Mouse (Mus musculus): ENCODE results near the gene Mrpl55. TPM values are rescaled to one million over a fixed set of nuclear protein-coding genes. Genes with fewer than 3 reads are reported as not detected.

Mrpl55 gene
- polyA plus RNA-seq, 1 experiment, result 40.2 TPM

DNA sequence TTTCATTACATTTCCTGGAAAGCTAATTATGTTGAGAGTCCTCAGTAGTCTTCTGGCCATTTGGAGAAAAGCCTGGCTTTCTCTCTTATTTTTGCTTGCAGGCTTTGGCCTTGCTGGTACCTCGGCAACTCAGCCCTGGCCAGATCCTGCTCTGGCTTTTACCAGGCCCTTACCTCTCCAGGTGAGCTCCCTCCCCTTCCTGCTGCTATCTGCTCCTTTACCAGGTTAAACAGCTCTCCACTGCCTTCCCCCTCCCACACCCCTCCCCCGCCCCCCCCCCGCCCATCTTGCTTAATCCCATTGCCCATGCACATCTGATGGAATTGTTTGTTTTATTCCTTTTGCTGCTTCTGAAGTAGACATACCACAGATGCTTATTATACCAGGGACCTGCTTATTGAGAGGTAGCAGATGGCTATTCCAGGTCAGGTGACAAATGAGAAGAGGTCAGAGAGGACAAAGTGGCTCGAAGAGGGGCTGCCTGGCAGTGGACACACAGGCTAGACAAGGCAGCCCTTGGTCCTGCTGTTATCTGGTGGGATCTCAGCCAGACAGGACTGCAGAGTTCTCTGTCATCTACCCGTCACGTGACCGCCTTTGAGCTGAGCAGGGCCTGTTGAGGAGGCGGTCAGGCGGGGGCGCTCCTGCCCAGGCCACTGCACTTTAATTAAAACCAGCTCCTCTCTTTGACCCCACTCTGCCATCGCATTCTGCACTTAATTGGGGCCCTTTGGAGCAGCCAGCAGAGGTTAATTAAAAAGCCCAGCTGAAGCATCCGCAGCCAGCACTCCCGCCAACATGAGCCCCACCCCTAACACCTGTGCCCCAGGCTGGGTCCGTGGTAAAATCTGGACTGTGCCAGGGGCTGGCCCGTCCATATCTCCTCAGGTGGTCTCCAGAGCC lies 36.5 kb downstream of the Mrpl55 start:
- H3K4me3 ChIP-seq (ENCODE audit: control insufficient read depth, insufficient read depth, low read length), result no peak overlapping the region
- H3K4me1 ChIP-seq (replicated peaks; ENCODE audit: control insufficient read depth, insufficient read depth, low read length), result no peaks in the 10 kb centered on the region
- H3K27ac ChIP-seq (ENCODE audit: control insufficient read depth, insufficient read depth, low read length), result no peak overlapping the region
- no peak for TF ChIP-seq POLR2A (IDR thresholded peaks at IDR 0.05; ENCODE audit: control insufficient read depth, extremely low read depth, insufficient read depth, low read length, poor library complexity)
- no peak for TF ChIP-seq CTCF (IDR thresholded peaks at IDR 0.05; ENCODE audit: borderline replicate concordance, control insufficient read depth, extremely low read depth, insufficient read depth, low read length, poor library complexity)
- WGBS, result 12% methylated on average over 15 of the region's 15 CpGs
- DNase-seq, result peak; percentile 40
- no peaks in the 10 kb centered on the region for H3K27me3 ChIP-seq (ENCODE audit: control insufficient read depth, insufficient read depth, low read length)
- no peaks in the 10 kb centered on the region for H3K36me3 ChIP-seq (ENCODE audit: control insufficient read depth, insufficient read depth, low read length)

DNA sequence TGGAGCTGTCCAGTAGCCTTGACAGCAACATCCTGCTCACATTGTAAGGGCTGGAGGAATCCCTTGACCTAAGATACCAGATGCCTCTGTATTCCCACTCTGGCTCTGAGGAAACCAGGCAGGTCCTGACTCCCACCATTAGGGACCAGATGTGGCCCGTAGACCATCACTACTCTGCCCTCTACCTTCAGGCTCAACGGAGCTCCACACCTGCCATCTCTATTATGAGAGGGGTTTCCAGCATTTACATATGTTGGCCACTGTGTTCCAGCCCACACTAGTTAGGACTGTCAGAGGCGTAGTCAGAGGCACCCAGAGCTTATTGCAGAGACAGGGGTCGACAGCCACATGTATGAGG lies 37.1 kb downstream of the Mrpl55 start:
- no peak for DNase-seq
- no peak overlapping the region for H3K27ac ChIP-seq (ENCODE audit: control insufficient read depth, insufficient read depth, low read length)
- no peaks in the 10 kb centered on the region for H3K4me1 ChIP-seq (replicated peaks; ENCODE audit: control insufficient read depth, insufficient read depth, low read length)
- 82% methylated on average over 4 of the region's 4 CpGs for WGBS
- H3K36me3 ChIP-seq (ENCODE audit: control insufficient read depth, insufficient read depth, low read length), result no peaks in the 10 kb centered on the region
- TF ChIP-seq POLR2A (IDR thresholded peaks at IDR 0.05; ENCODE audit: control insufficient read depth, extremely low read depth, insufficient read depth, low read length, poor library complexity) (no peak), CTCF (IDR thresholded peaks at IDR 0.05; ENCODE audit: borderline replicate concordance, control insufficient read depth, extremely low read depth, insufficient read depth, low read length, poor library complexity) (no peak)
- no peak overlapping the region for H3K4me3 ChIP-seq (ENCODE audit: control insufficient read depth, insufficient read depth, low read length)
- H3K27me3 ChIP-seq (ENCODE audit: control insufficient read depth, insufficient read depth, low read length), result no peaks in the 10 kb centered on the region

DNA sequence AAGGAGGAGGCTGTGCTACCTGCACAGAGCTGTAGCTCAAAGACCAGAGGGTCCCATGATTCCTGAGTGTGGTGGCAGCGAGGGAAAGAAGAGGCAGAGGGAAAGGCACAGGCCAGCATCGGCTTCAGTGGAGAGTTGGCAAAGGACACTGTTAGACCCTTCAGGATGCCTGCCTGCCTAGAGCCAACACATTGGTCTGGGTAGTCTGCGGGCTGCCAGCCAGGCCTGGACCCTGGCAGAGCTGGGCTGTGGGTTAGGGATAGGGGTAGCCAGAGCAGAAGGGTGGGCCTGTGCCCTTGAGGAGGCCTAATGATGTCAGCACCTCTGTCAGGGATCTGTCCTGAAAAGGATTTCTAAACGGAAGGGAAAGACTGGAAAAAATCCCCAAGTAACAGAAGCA lies 37.5 kb downstream of the Mrpl55 start:
- 93% methylated on average over 4 of the region's 4 CpGs for WGBS
- H3K4me1 ChIP-seq (replicated peaks; ENCODE audit: control insufficient read depth, insufficient read depth, low read length), result no peaks in the 10 kb centered on the region
- no peaks in the 10 kb centered on the region for H3K36me3 ChIP-seq (ENCODE audit: control insufficient read depth, insufficient read depth, low read length)
- no peak for DNase-seq
- no peaks in the 10 kb centered on the region for H3K27me3 ChIP-seq (ENCODE audit: control insufficient read depth, insufficient read depth, low read length)
- H3K4me3 ChIP-seq (ENCODE audit: control insufficient read depth, insufficient read depth, low read length), result no peak overlapping the region
- H3K27ac ChIP-seq (ENCODE audit: control insufficient read depth, insufficient read depth, low read length), result no peak overlapping the region
- TF ChIP-seq CTCF (IDR thresholded peaks at IDR 0.05; ENCODE audit: borderline replicate concordance, control insufficient read depth, extremely low read depth, insufficient read depth, low read length, poor library complexity) (no peak), POLR2A (IDR thresholded peaks at IDR 0.05; ENCODE audit: control insufficient read depth, extremely low read depth, insufficient read depth, low read length, poor library complexity) (no peak)

DNA sequence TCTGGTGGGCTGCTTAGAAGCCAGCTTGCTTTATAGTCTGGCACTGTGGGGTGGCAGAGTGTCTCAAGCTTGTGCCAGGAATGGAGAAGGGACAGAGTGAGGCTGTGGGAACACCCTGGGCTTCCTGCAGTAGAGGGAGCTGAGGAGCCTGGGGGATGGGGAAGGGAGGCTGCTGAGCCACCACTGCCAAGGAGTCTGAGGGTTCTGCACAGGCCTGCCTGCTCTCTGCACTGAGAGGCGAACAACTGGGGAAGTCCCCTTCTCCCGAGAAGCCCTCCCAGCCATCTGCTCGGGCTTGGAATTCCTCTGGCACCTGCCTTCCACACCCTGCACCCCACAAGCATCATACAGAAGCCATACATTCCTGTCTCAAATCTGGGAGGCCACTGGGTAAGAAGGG lies 39.6 kb downstream of the Mrpl55 start:
- WGBS, result 46% methylated on average over 3 of the region's 3 CpGs
- no peak for DNase-seq
- H3K36me3 ChIP-seq (ENCODE audit: control insufficient read depth, insufficient read depth, low read length), result no peaks in the 10 kb centered on the region
- no peaks in the 10 kb centered on the region for H3K27me3 ChIP-seq (ENCODE audit: control insufficient read depth, insufficient read depth, low read length)
- H3K27ac ChIP-seq (ENCODE audit: control insufficient read depth, insufficient read depth, low read length), result no peak overlapping the region
- no peak for TF ChIP-seq POLR2A (IDR thresholded peaks at IDR 0.05; ENCODE audit: control insufficient read depth, extremely low read depth, insufficient read depth, low read length, poor library complexity)
- no peak for TF ChIP-seq CTCF (IDR thresholded peaks at IDR 0.05; ENCODE audit: borderline replicate concordance, control insufficient read depth, extremely low read depth, insufficient read depth, low read length, poor library complexity)
- H3K4me3 ChIP-seq (ENCODE audit: control insufficient read depth, insufficient read depth, low read length), result no peak overlapping the region
- no peaks in the 10 kb centered on the region for H3K4me1 ChIP-seq (replicated peaks; ENCODE audit: control insufficient read depth, insufficient read depth, low read length)

DNA sequence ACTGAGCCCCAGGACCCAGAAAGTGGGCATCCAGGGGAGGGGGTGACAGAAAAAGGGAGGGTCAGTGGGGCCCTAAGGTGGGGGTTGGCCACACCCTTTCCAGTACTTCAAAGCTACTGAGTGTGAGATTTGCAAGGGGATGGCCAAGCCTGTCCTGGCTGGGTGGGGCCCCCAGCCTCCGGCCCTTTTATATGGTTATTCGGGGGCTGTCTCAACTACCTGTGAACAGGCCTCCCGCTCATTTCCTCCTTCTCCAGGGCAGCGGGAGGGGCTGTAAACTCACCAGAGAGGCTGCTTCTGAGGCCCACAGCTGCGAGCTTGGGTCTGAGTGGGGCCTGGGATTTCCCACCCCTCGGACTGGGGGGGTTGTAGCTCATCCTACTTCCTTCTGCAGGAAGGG lies 41.6 kb downstream of the Mrpl55 start:
- 34% methylated on average over 6 of the region's 6 CpGs for WGBS
- no peak for DNase-seq
- Histone ChIP-seq H3K27me3 (ENCODE audit: control insufficient read depth, insufficient read depth, low read length) (no peaks in the 10 kb centered on the region), H3K36me3 (ENCODE audit: control insufficient read depth, insufficient read depth, low read length) (no peaks in the 10 kb centered on the region), H3K4me3 (ENCODE audit: control insufficient read depth, insufficient read depth, low read length) (no peak overlapping the region), H3K4me1 (replicated peaks; ENCODE audit: control insufficient read depth, insufficient read depth, low read length) (no peaks in the 10 kb centered on the region), H3K27ac (ENCODE audit: control insufficient read depth, insufficient read depth, low read length) (no peak overlapping the region)
- TF ChIP-seq CTCF (IDR thresholded peaks at IDR 0.05; ENCODE audit: borderline replicate concordance, control insufficient read depth, extremely low read depth, insufficient read depth, low read length, poor library complexity) (no peak), POLR2A (IDR thresholded peaks at IDR 0.05; ENCODE audit: control insufficient read depth, extremely low read depth, insufficient read depth, low read length, poor library complexity) (no peak)

DNA sequence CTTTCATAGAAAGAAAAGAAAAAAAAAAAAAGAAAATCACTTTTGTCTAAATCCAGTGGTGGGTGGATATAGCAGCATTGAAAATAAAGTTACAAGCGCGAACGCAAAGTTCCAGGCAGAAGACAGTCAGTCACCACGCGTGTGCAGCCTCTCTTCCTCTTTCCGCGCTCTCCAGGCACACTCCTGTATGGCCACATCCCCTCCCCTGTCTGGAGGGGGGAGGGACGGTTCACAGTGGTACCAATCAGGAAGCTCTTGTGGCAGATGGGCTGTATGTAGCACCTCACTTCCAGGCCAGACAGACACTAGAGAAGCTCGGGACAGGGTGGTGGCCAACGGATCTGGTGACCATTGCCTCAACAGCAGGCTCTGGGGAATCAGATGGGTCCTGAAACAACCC lies 45.8 kb downstream of the Mrpl55 start:
- Histone ChIP-seq H3K4me3 (ENCODE audit: control insufficient read depth, insufficient read depth, low read length) (no peak overlapping the region), H3K4me1 (replicated peaks; ENCODE audit: control insufficient read depth, insufficient read depth, low read length) (no peaks in the 10 kb centered on the region), H3K27me3 (ENCODE audit: control insufficient read depth, insufficient read depth, low read length) (no peaks in the 10 kb centered on the region), H3K27ac (ENCODE audit: control insufficient read depth, insufficient read depth, low read length) (no peak overlapping the region), H3K36me3 (ENCODE audit: control insufficient read depth, insufficient read depth, low read length) (no peaks in the 10 kb centered on the region)
- TF ChIP-seq CTCF (IDR thresholded peaks at IDR 0.05; ENCODE audit: borderline replicate concordance, control insufficient read depth, extremely low read depth, insufficient read depth, low read length, poor library complexity), result no peak
- TF ChIP-seq POLR2A (IDR thresholded peaks at IDR 0.05; ENCODE audit: control insufficient read depth, extremely low read depth, insufficient read depth, low read length, poor library complexity), result no peak
- DNase-seq, result no peak
- 6% methylated on average over 10 of the region's 10 CpGs for WGBS

Other genes starting within 250 kb of the Mrpl55 start
- 45.9 and 51.0 TPM in 2 replicates for gene Hist3h2a, start 247.8 kb upstream of the Mrpl55 start, polyA plus RNA-seq (2012; rRNA removed)
- gene Trim17, start 247.8 kb upstream of the Mrpl55 start, polyA plus RNA-seq (2012; rRNA removed), result 0.31 and 0.47 TPM in 2 replicates
- gene Trim11, start 224.4 kb upstream of the Mrpl55 start, polyA plus RNA-seq (2012; rRNA removed), result 114 and 119 TPM in 2 replicates
- gene Obscn, start 66.1 kb upstream of the Mrpl55 start, polyA plus RNA-seq (2012; rRNA removed), result 2.4 and 14.5 TPM in 2 replicates
- gene Iba57, start 38.7 kb upstream of the Mrpl55 start, polyA plus RNA-seq (2012; rRNA removed), result 7.2 and 8.9 TPM in 2 replicates
- 0.23 and 0.66 TPM in 2 replicates for gene Gjc2, start 19.3 kb upstream of the Mrpl55 start, polyA plus RNA-seq (2012; rRNA removed)
- gene Guk1, start 10.3 kb upstream of the Mrpl55 start, polyA plus RNA-seq (2012; rRNA removed), result 56.8 and 79.8 TPM in 2 replicates
- 30.0 and 30.5 TPM in 2 replicates for gene 2310033P09Rik, start 5.8 kb downstream of the Mrpl55 start, polyA plus RNA-seq (2012; rRNA removed)
- gene Arf1, start 25.8 kb downstream of the Mrpl55 start, polyA plus RNA-seq (2012; rRNA removed), result 503 and 561 TPM in 2 replicates
- gene Wnt3a, start 88.3 kb downstream of the Mrpl55 start, polyA plus RNA-seq (2012; rRNA removed), result 0.28 TPM in 1 of 2 replicates, not detected in the other
- 1.3 and 2.2 TPM in 2 replicates for gene Wnt9a, start 104.4 kb downstream of the Mrpl55 start, polyA plus RNA-seq (2012; rRNA removed)
- not detected in 2 replicates for gene Prss38, start 173.2 kb downstream of the Mrpl55 start, polyA plus RNA-seq (2012; rRNA removed)
- gene Jmjd4, start 247.6 kb downstream of the Mrpl55 start, polyA plus RNA-seq (2012; rRNA removed), result 16.4 and 16.9 TPM in 2 replicates
- 35.1 and 36.8 TPM in 2 replicates for gene Snap47, start 248.7 kb downstream of the Mrpl55 start, polyA plus RNA-seq (2012; rRNA removed)